Mouse (Mus musculus) bone marrow macrophage, adult 2 months (primary cell): ENCODE data around the gene Tent5b.

ENCODE experiments used
- CTCF ChIP-seq: IDR thresholded peaks from 2 replicates; pipeline ENCODE4 v1.5.1; 2012; ENCODE audit warnings: low read depth, mild to moderate bottlenecking, low read length, moderate library complexity
- POLR2A ChIP-seq: IDR thresholded peaks from 2 replicates; pipeline ENCODE4 v1.6.1; 2012; ENCODE audit warnings: mild to moderate bottlenecking, low read depth, low read length, borderline replicate concordance

DNA sequence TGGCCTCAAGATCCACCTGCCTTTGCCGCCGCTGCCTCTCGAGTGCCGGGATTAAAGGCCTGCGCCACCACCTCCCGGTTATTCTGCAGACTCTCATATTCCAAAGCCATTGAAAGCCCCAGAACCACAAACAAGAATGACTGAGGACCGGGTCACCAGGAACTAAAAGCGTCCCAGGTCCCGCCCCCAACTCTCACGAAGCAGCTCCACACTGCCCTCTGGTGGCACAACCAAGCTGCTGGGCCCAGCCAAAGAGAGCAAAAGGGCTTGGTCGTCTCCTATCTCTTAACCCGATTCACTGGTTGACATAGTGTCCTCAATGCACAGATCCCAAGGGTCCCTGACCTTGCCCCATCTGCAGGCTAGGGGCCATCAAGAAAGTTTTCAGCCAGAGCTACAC is 14.5 kb downstream of the Tent5b start:
- TF ChIP-seq CTCF (peak; percentile 72), POLR2A (no peak)
